Mouse (Mus musculus) intestine, embryonic 15.5 days (tissue): ENCODE results near the gene Gm11168. TPM values are rescaled to one million over a fixed set of nuclear protein-coding genes. Genes with fewer than 3 reads are reported as not detected.
"Not testable (repeated sequence)": the region's sequence is repeated elsewhere in the genome, so short reads cannot be mapped to it uniquely, and the experiment has no call there.

Experiments used
- ATAC-seq: fragments of 200-750 bp; cut with Nextera tagmentation; 2 replicates; pipeline ENCODE4 v1.8.0; 2017; ENCODE audit warnings: moderate TSS enrichment, moderate library complexity
- H3K27ac ChIP-seq: fragments of 300-500 bp; sonication (generic); 2 replicates; pipeline ENCODE4 v1.5.1; 2015; ENCODE audit warnings: mild to moderate bottlenecking, inconsistent platforms
- H3K27me3 ChIP-seq: fragments of 300-500 bp; sonication (generic); replicated peaks from 2 replicates; pipeline ENCODE4 v1.6.1; 2015; ENCODE audit warnings: inconsistent platforms
- H3K36me3 ChIP-seq: fragments of 300-500 bp; sonication (generic); 2 replicates; pipeline ENCODE4 v1.6.1; 2015; ENCODE audit warnings: inconsistent platforms
- H3K4me1 ChIP-seq: fragments of 300-500 bp; sonication (generic); replicated peaks from 2 replicates; pipeline ENCODE4 v1.6.1; 2015; ENCODE audit warnings: inconsistent platforms
- H3K4me2 ChIP-seq: fragments of 300-500 bp; sonication (generic); replicated peaks from 2 replicates; pipeline ENCODE4 v1.6.1; 2015; ENCODE audit warnings: mild to moderate bottlenecking, inconsistent platforms
- H3K4me3 ChIP-seq: fragments of 300-500 bp; sonication (generic); replicated peaks from 2 replicates; pipeline ENCODE4 v1.5.1; 2015; ENCODE audit warnings: inconsistent platforms
- H3K9ac ChIP-seq: fragments of 300-500 bp; sonication (generic); 2 replicates; pipeline ENCODE4 v1.6.1; 2015; ENCODE audit warnings: inconsistent platforms
- H3K9me3 ChIP-seq: fragments of 300-500 bp; sonication (generic); 2 replicates; pipeline ENCODE4 v1.6.1; 2016; ENCODE audit warnings: inconsistent platforms
- WGBS: fragments of 180-500 bp; shearing (Covaris S2); methylation state at CpG from one replicate; pipeline ENCODE4 v1.1.7; 2015; 5-methylcytosine and 5-hydroxymethylcytosine counted together
- polyA plus RNA-seq: library from polyadenylated mRNA; unstranded; fragments of >200 nt; fragmentation: Nextera tagmentation; extraction: Ambion mirVana; gene quantifications from 2 replicates; pipeline ENCODE4 v1.2.1, GENCODE M21; 2015

Gm11168 gene
- polyA plus RNA-seq, 1 experiment from 2014 or later = not detected

DNA sequence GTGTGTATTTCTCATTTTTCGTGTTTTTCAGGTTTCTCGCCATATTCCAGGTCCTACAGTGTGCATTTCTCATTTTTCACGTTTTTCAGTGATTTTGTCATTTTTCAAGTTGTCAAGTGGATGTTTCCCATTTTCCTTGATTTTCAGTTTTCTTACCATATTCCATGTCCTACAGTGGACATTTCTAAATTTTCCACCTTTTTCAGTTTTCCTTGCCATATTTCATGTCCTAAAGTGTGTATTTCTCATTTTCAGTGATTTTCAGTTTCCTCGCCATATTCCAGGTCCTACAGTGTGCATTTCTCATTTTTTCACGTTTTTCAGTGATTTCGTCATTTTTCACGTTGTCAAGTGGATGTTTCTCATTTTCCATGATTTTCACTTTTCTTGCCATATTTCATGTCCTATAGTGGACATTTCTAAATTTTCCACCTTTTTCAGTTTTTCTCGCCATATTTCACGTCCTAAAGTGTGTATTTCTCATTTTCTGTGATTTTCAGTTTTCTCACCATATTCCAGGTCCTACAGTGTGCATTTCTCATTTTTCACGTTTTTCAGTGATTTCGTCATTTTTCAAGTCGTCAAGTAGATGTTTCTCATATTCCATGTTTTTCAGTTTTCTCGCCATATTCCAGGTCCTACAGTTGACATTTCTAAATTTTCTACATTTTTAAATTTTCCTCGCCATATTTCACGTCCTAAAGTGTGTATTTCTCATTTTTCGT is 26.3 kb downstream of the Gm11168 start:
- H3K4me3 ChIP-seq, H3K36me3 ChIP-seq, H3K27ac ChIP-seq, H3K27me3 ChIP-seq, H3K4me1 ChIP-seq, H3K9ac ChIP-seq, H3K9me3 ChIP-seq, H3K4me2 ChIP-seq, ATAC-seq: not testable (repeated sequence)
- 63% methylated on average over 14 of the region's 16 CpGs for WGBS

- not testable (repeated sequence) for H3K27me3 ChIP-seq
Observed at GRCm38 (mm10) chr9:3030677-3031318, 27.7 kb downstream of the Gm11168 start.

DNA sequence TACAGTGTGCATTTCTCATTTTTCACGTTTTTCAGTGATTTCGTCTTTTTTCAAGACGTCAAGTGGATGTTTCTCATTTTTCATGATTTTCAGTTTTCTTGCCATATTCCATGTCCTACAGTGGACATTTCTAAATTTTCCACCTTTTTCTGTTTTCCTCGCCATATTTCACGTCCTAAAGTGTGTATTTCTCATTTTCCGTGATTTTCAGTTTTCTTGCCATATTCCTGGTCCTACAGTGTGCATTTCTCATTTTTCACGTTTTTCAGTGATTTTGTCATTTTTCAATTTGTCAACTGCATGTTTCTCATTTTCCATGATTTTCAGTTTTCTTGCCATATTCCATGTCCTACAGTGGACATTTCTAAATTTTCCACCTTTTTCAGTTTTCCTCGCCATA is 31.2 kb downstream of the Gm11168 start, which contains the start of gene Gm17535:
Gene Gm17535, plus strand, starts transcription at position 301 of the 400 bp plus-strand sequence.
- not testable (repeated sequence) for ATAC-seq, H3K4me3 ChIP-seq, H3K4me2 ChIP-seq, H3K9ac ChIP-seq, H3K4me1 ChIP-seq, H3K36me3 ChIP-seq, H3K27ac ChIP-seq, H3K27me3 ChIP-seq, H3K9me3 ChIP-seq
- WGBS = 47% methylated on average over 1 of the region's 8 CpGs

More at GRCm38 (mm10) chr9:3030677-3031318, 27.7 kb downstream of the Gm11168 start:
- not testable (repeated sequence) for H3K9ac ChIP-seq, H3K36me3 ChIP-seq, H3K4me1 ChIP-seq, ATAC-seq, H3K4me3 ChIP-seq, H3K9me3 ChIP-seq, H3K27ac ChIP-seq, H3K4me2 ChIP-seq
- WGBS = 64% methylated on average over 2 of the region's 10 CpGs

DNA sequence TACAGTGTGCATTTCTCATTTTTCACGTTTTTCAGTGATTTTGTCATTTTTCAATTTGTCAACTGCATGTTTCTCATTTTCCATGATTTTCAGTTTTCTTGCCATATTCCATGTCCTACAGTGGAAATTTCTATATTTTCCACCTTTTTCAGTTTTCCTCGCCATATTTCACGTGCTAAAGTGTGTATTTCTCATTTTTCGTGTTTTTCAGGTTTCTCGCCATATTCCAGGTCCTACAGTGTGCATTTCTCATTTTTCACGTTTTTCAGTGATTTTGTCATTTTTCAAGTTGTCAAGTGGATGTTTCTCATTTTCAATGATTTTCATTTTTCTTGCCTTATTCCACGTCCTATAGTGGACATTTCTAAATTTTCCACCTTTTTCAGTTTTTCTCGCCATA is 33.4 kb downstream of the Gm11168 start, which contains the start of gene Gm10715:
Gene Gm10715, plus strand, starts transcription at position 301 of the 400 bp plus-strand sequence.
- not testable (repeated sequence) for H3K4me1 ChIP-seq, H3K4me3 ChIP-seq, H3K36me3 ChIP-seq, ATAC-seq, H3K9ac ChIP-seq, H3K27me3 ChIP-seq, H3K9me3 ChIP-seq, H3K27ac ChIP-seq, H3K4me2 ChIP-seq
- WGBS = 75% methylated on average over 8 of the region's 8 CpGs

DNA sequence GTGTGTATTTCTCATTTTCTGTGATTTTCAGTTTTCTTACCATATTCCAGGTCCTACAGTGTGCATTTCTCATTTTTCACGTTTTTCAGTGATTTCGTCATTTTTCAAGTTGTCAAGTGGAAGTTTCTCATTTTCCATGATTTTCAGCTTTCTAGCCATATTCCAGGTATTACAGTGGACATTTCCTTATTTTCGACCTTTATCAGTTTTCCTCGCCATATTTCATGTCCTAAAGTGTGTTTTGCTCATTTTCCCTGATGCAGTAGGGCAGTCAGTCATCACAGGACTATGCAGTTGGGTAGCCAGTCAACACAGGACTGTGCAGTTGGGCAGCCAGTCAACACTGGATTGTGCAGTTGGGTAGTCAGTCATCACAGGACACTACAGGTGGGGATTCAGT is 35.0 kb downstream of the Gm11168 start:
- not testable (repeated sequence) for H3K27me3 ChIP-seq, H3K4me2 ChIP-seq, H3K4me1 ChIP-seq, ATAC-seq, H3K9me3 ChIP-seq, H3K27ac ChIP-seq, H3K9ac ChIP-seq, H3K36me3 ChIP-seq, H3K4me3 ChIP-seq
- 66% methylated on average over 4 of the region's 4 CpGs for WGBS

Other genes with a start within 250 kb of the Gm11168 start
- gene Gm10722, start 2.4 kb upstream of the Gm11168 start, polyA plus RNA-seq = not detected in 2 replicates
- not detected in 2 replicates for gene Gm10721, start 9.8 kb downstream of the Gm11168 start, polyA plus RNA-seq
- gene Gm10720, start 12.3 kb downstream of the Gm11168 start, polyA plus RNA-seq = not detected in 2 replicates
- 0.30 TPM in 1 of 2 replicates, not detected in the other for gene Gm10719, start 14.1 kb downstream of the Gm11168 start, polyA plus RNA-seq
- gene Gm10718, start 20.2 kb downstream of the Gm11168 start, polyA plus RNA-seq = 0.64 TPM in 1 of 2 replicates, not detected in the other
- gene Gm10717, start 22.1 kb downstream of the Gm11168 start, polyA plus RNA-seq = not detected in 2 replicates
- gene Gm17535, start 31.3 kb downstream of the Gm11168 start, polyA plus RNA-seq = not detected in 2 replicates
- not detected in 2 replicates for gene Gm10715, start 33.5 kb downstream of the Gm11168 start, polyA plus RNA-seq